Mouse (Mus musculus) forebrain, embryonic 16.5 days (tissue): ENCODE results near the gene Dda1. TPM values are rescaled to one million over a fixed set of nuclear protein-coding genes. Genes with fewer than 3 reads are reported as not detected.

Experiments used
- ATAC-seq: fragments of 200-750 bp; cut with Nextera tagmentation; 2 replicates; pipeline ENCODE4 v1.8.0; 2017; ENCODE audit warnings: mild to moderate bottlenecking, moderate library complexity
- H3K27ac ChIP-seq: fragments of 300-500 bp; sonication (generic); 2 replicates; pipeline ENCODE4 v1.5.1; 2014; ENCODE audit warnings: low read length, control low read depth
- H3K27me3 ChIP-seq: fragments of 300-500 bp; sonication (generic); replicated peaks from 2 replicates; pipeline ENCODE4 v1.6.1; 2014; ENCODE audit warnings: low read length; ENCODE audit not compliant: control insufficient read depth, insufficient read depth
- H3K36me3 ChIP-seq: fragments of 300-500 bp; sonication (generic); 2 replicates; pipeline ENCODE4 v1.6.1; 2014; ENCODE audit not compliant: control insufficient read depth, insufficient read depth
- H3K4me1 ChIP-seq: fragments of 300-500 bp; sonication (generic); replicated peaks from 2 replicates; pipeline ENCODE4 v1.6.1; 2014; ENCODE audit warnings: low read length; ENCODE audit not compliant: control insufficient read depth, insufficient read depth
- H3K4me2 ChIP-seq: fragments of 300-500 bp; sonication (generic); 2 replicates; pipeline ENCODE4 v1.6.1; 2014; ENCODE audit warnings: mild to moderate bottlenecking, low read length, control low read depth
- H3K4me3 ChIP-seq: fragments of 300-500 bp; sonication (generic); replicated peaks from 2 replicates; pipeline ENCODE4 v1.5.1; 2014; ENCODE audit warnings: mild to moderate bottlenecking, low read length, control low read depth
- H3K9ac ChIP-seq: fragments of 300-500 bp; sonication (generic); replicated peaks from 2 replicates; pipeline ENCODE4 v1.6.1; 2014; ENCODE audit warnings: low read depth, low read length, control low read depth
- H3K9me3 ChIP-seq: fragments of 300-500 bp; sonication (generic); 2 replicates; pipeline ENCODE4 v1.6.1; 2016; ENCODE audit warnings: low read length; ENCODE audit not compliant: control insufficient read depth
- WGBS: fragments of 180-500 bp; shearing (Covaris S2); extraction: QIAGEN DNeasy Blood & Tissue Kit; methylation state at CpG from one replicate; pipeline ENCODE4 v1.1.7; 2014; 5-methylcytosine and 5-hydroxymethylcytosine counted together
- polyA plus RNA-seq: library from polyadenylated mRNA; unstranded; fragments of >200 nt; fragmentation: Nextera tagmentation; extraction: Ambion mirVana; gene quantifications from 2 replicates; pipeline ENCODE4 v1.2.1, GENCODE M21; 2015

The Dda1 gene
- polyA plus RNA-seq, 1 experiment from 2014 or later: 236 TPM

- Histone ChIP-seq H3K9me3 (no peaks in the 10 kb centered on the region), H3K27me3 (no peaks in the 10 kb centered on the region), H3K9ac (no peak overlapping the region), H3K4me3 (no peak overlapping the region), H3K4me2 (no peak overlapping the region), H3K4me1 (peaks cover 14% of the 10 kb centered on the region), H3K27ac (no peak overlapping the region), H3K36me3 (peaks cover 16% of the 10 kb centered on the region)
- 49% methylated on average over 22 of the region's 22 CpGs for WGBS
- ATAC-seq: no peak
These were observed 12.1 kb upstream of the Dda1 start for GRCm38 (mm10) chr8:71456906-71457305.

- H3K4me3 ChIP-seq: no peak overlapping the region
- H3K36me3 ChIP-seq: peaks cover 16% of the 10 kb centered on the region
- no peak overlapping the region for H3K27ac ChIP-seq
- 89% methylated on average over 20 of the region's 20 CpGs for WGBS
- H3K9me3 ChIP-seq: no peaks in the 10 kb centered on the region
- H3K4me1 ChIP-seq: peaks cover 22% of the 10 kb centered on the region
- no peak for ATAC-seq
- no peak overlapping the region for H3K4me2 ChIP-seq
- H3K9ac ChIP-seq: no peak overlapping the region
- H3K27me3 ChIP-seq: no peaks in the 10 kb centered on the region
These were observed 11.2 kb upstream of the Dda1 start for GRCm38 (mm10) chr8:71457659-71458270.

GRCm38 (mm10) chr8:71460716-71461115 is 8.3 kb upstream of the Dda1 start:
- Histone ChIP-seq H3K27ac (no peak overlapping the region), H3K27me3 (no peaks in the 10 kb centered on the region), H3K4me1 (peaks cover 38% of the 10 kb centered on the region), H3K9me3 (no peaks in the 10 kb centered on the region), H3K4me3 (no peak overlapping the region), H3K4me2 (no peak overlapping the region), H3K36me3 (peaks cover 16% of the 10 kb centered on the region), H3K9ac (no peak overlapping the region)
- no peak for ATAC-seq
- WGBS: 93% methylated on average over 6 of the region's 6 CpGs

- H3K4me2 ChIP-seq: no peak overlapping the region
- H3K36me3 ChIP-seq: peaks cover 16% of the 10 kb centered on the region
- no peak overlapping the region for H3K27ac ChIP-seq
- peaks cover 43% of the 10 kb centered on the region for H3K4me1 ChIP-seq
- H3K4me3 ChIP-seq: no peak overlapping the region
- H3K9ac ChIP-seq: no peak overlapping the region
- no peaks in the 10 kb centered on the region for H3K27me3 ChIP-seq
- H3K9me3 ChIP-seq: no peaks in the 10 kb centered on the region
- ATAC-seq: no peak
- 78% methylated on average over 47 of the region's 47 CpGs for WGBS
These were observed 7.7 kb upstream of the Dda1 start for GRCm38 (mm10) chr8:71461152-71461840.

- peak overlapping the region; percentile 55 for H3K4me3 ChIP-seq
- H3K4me1 ChIP-seq: peaks cover 43% of the 10 kb centered on the region
- peak overlapping the region; percentile 76 for H3K9ac ChIP-seq
- 69% methylated on average over 4 of the region's 4 CpGs for WGBS
- H3K27ac ChIP-seq: no peak overlapping the region
- H3K4me2 ChIP-seq: peak overlapping the region; percentile 82
- peaks cover 13% of the 10 kb centered on the region for H3K36me3 ChIP-seq
- no peaks in the 10 kb centered on the region for H3K9me3 ChIP-seq
- H3K27me3 ChIP-seq: no peaks in the 10 kb centered on the region
- no peak for ATAC-seq
These were observed 6.8 kb upstream of the Dda1 start for GRCm38 (mm10) chr8:71462191-71462590.

- Histone ChIP-seq H3K36me3 (peaks cover 10% of the 10 kb centered on the region), H3K4me3 (peak overlapping the region; percentile 55), H3K4me1 (peaks cover 43% of the 10 kb centered on the region), H3K9me3 (no peaks in the 10 kb centered on the region), H3K27me3 (no peaks in the 10 kb centered on the region), H3K9ac (peak overlapping the region; percentile 76), H3K4me2 (peak overlapping the region; percentile 82), H3K27ac (no peak overlapping the region; the same call in 1 of the 2 replicates)
- 2% methylated on average over 16 of the region's 16 CpGs for WGBS
- no peak for ATAC-seq
These were observed 6.2 kb upstream of the Dda1 start for GRCm38 (mm10) chr8:71462786-71463185.

GRCm38 (mm10) chr8:71463188-71464033 is 5.6 kb upstream of the Dda1 start, which contains the start of gene Abhd8:
TSS of gene Abhd8 (minus strand) at chr8:71463655.
- Histone ChIP-seq H3K9ac (peak within 1 kb of the TSS; percentile 76), H3K36me3 (peaks cover 8% of the 10 kb centered on the region; the same call in 1 of the 2 replicates), H3K27ac (peak within 1 kb of the TSS; percentile 73), H3K4me1 (peaks cover 43% of the 10 kb centered on the region), H3K4me3 (peak within 1 kb of the TSS; percentile 55), H3K4me2 (peak within 1 kb of the TSS; percentile 82), H3K9me3 (no peaks in the 10 kb centered on the region), H3K27me3 (no peaks in the 10 kb centered on the region)
- WGBS: under 1% methylated on average over 53 of the region's 55 CpGs
- peak; percentile 84 for ATAC-seq

GRCm38 (mm10) chr8:71464513-71465500 is 4.2 kb upstream of the Dda1 start, which contains the start of gene Mrpl34:
TSS of gene Mrpl34 (plus strand) at chr8:71464959.
- H3K4me1 ChIP-seq: peaks cover 48% of the 10 kb centered on the region
- peak within 1 kb of the TSS; percentile 82 for H3K4me2 ChIP-seq
- H3K4me3 ChIP-seq: peak within 1 kb of the TSS; percentile 55
- H3K9me3 ChIP-seq: no peaks in the 10 kb centered on the region
- under 1% methylated on average over 59 of the region's 59 CpGs for WGBS
- peak; percentile 59 for ATAC-seq
- peak within 1 kb of the TSS; percentile 82 for H3K9ac ChIP-seq
- peak within 1 kb of the TSS; percentile 88 for H3K27ac ChIP-seq
- H3K36me3 ChIP-seq: peaks cover 8% of the 10 kb centered on the region; the same call in 1 of the 2 replicates
- no peaks in the 10 kb centered on the region for H3K27me3 ChIP-seq
